In the genomic region with DNA sequence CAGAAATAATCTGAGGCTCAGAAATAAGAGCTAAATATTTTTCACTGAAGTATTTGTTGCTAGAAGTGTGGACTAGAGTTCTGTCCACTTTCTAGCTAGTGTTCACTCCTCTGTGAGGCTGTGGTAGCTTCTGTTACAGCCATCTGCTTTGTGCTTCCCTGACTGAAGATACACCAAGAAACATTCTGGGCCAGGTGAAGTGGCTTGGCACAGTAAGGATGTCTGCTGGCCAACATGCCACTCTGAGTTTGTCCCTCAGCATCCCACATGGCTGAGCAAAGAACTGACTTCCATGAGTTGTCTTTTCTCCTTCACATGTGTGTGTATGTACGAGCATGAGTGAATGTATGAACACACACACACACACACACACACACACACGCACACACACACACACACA, we compare ENCODE assay signal across 17 mouse cellular contexts. TPM values are rescaled to one million over a fixed set of nuclear protein-coding genes. Genes with fewer than 3 reads are reported as not detected.
DNase-seq lines count a peak whose midpoint lies in the region; ATAC-seq lines count a peak whose summit lies in the region.
"Had no signal": no experiment of that assay in that cellular context is flagged by ENCODE, and none has a peak within 500 bp of the region (broad histone marks: within the 10 kb centered on the region; RNA-seq: fewer than 3 reads in every experiment).

No protein-coding gene starts in this region.

- DNase-seq in cerebellum, adult 11 months, result peak; percentile 24
- peak; percentile 43 for DNase-seq in left cerebral cortex, postnatal 4 days
- DNase-seq in left cerebral cortex, postnatal 10 days (ENCODE audit: extremely low spot score in 1 of 2, low spot score in 2 of 2), result no peak
- DNase-seq in cerebellum, adult 9-10 months, result peak; percentile 46
- DNase-seq in cerebellum, postnatal 36 days, result peak; percentile 24 to 36
- DNase-seq in layer of hippocampus, adult 9-11 months, result no peak
- DNase-seq in adrenal gland, adult 18-20 months (ENCODE audit: low spot score in 2 of 2), result no peak
- DNase-seq: adrenal gland, postnatal 14 days; forebrain, postnatal 0 days; gastrocnemius, postnatal 10 days; kidney, adult 8-10 months; kidney, postnatal 10 days; lung, postnatal 36 days; thymus, adult 2 months; thymus, postnatal 4 days had no signal

- ATAC-seq in cerebellum, adult (ENCODE audit: insufficient number of reproducible peaks, low FRiP score, low TSS enrichment), result no peak; the same call in 1 of the 2 replicates
- ATAC-seq: forebrain, postnatal 0 days; intestine, embryonic 16.5 days had no signal

- intact Hi-C loops in left cerebral cortex, postnatal 4 days (cut with DNase I), result loop anchor here (2.0 to 10.0 kb wide), 3 partner anchors 154 to 374 kb away; no protein-coding TSS in a partner anchor
- intact Hi-C loops in left cerebral cortex, postnatal 10 days (cut with DNase I), result loop anchor here (2.0 to 10.0 kb wide), 3 partner anchors 214 to 374 kb away; no protein-coding TSS in a partner anchor

RNA-seq across cellular contexts. Expression of a gene that starts 58.6 kb away (rescaled TPM):
- 10 to 100 TPM; 78.9 to 85.6 TPM for total RNA-seq in left cerebral cortex, postnatal 4 days (2021)
- total RNA-seq in left cerebral cortex, postnatal 10 days (2021), result 100 to 1,000 TPM; 137 to 138 TPM
- 10 to 100 TPM; 87.5 to 91.4 TPM for total RNA-seq in adrenal gland, adult 18-20 months (2021)

Comparison
In these comparisons a context has a peak if more than half of its experiments do, and no peak if none do; other contexts are left out.
1. DNase-seq: peak in cerebellum, adult 11 months (single experiment), left cerebral cortex, postnatal 4 days (single experiment), cerebellum, adult 9-10 months (single experiment) and cerebellum, postnatal 36 days (2 of 2); none in left cerebral cortex, postnatal 10 days (0 of 2), layer of hippocampus, adult 9-11 months (single experiment) and adrenal gland, adult 18-20 months (0 of 2).